Mouse (Mus musculus): ENCODE data around the gene Sord. TPM values are rescaled to one million over a fixed set of nuclear protein-coding genes. Genes with fewer than 3 reads are reported as not detected.

Gene Sord
- total RNA-seq, 2 experiments from 2014 or later = 15.2 to 18.5 TPM

- H3K4me3 ChIP-seq = no peak overlapping the region
- H3K27ac ChIP-seq = no peak overlapping the region
- DNase-seq (ENCODE audit: extremely low spot score in 1 of 2, low spot score in 2 of 2) = no peak
- no peak for TF ChIP-seq CTCF (IDR thresholded peaks at IDR 0.05)
- intact Hi-C loops (cut with DNase I) = no loop called here
Measured at GRCm38 (mm10) chr2:122221378-122221777, 13.2 kb upstream of the Sord start.

GRCm38 (mm10) chr2:122221798-122222197 lies 12.8 kb upstream of the Sord start:
- Histone ChIP-seq H3K4me3 (no peak overlapping the region), H3K27ac (no peak overlapping the region)
- intact Hi-C loops (cut with DNase I) = no loop called here
- no peak for TF ChIP-seq CTCF (IDR thresholded peaks at IDR 0.05)
- no peak for DNase-seq (ENCODE audit: extremely low spot score in 1 of 2, low spot score in 2 of 2)

- Histone ChIP-seq H3K4me3 (no peak overlapping the region), H3K27ac (no peak overlapping the region)
- no peak for DNase-seq (ENCODE audit: extremely low spot score in 1 of 2, low spot score in 2 of 2)
- intact Hi-C loops (cut with DNase I) = no loop called here
- TF ChIP-seq CTCF (IDR thresholded peaks at IDR 0.05) = no peak
Measured at GRCm38 (mm10) chr2:122222272-122222671, 12.3 kb upstream of the Sord start.

- DNase-seq (ENCODE audit: extremely low spot score in 1 of 2, low spot score in 2 of 2) = no peak
- Histone ChIP-seq H3K4me3 (no peak overlapping the region), H3K27ac (no peak overlapping the region)
- no peak for TF ChIP-seq CTCF (IDR thresholded peaks at IDR 0.05)
- intact Hi-C loops (cut with DNase I) = no loop called here
Measured at GRCm38 (mm10) chr2:122223654-122224053, 10.9 kb upstream of the Sord start.

- TF ChIP-seq CTCF (IDR thresholded peaks at IDR 0.05) = no peak
- DNase-seq (ENCODE audit: extremely low spot score in 1 of 2, low spot score in 2 of 2) = no peak
- intact Hi-C loops (cut with DNase I) = loop anchor here (5.0 kb wide), 1 partner anchor 147 kb away; no protein-coding TSS in a partner anchor
Measured at GRCm38 (mm10) chr2:122230395-122230794, 4.2 kb upstream of the Sord start.

GRCm38 (mm10) chr2:122231616-122232015 lies 2.9 kb upstream of the Sord start:
- TF ChIP-seq CTCF (IDR thresholded peaks at IDR 0.05) = no peak
- Histone ChIP-seq H3K27ac (no peak overlapping the region), H3K4me3 (no peak overlapping the region)
- no peak for DNase-seq (ENCODE audit: extremely low spot score in 1 of 2, low spot score in 2 of 2)
- intact Hi-C loops (cut with DNase I) = loop anchor here (5.0 kb wide), 1 partner anchor 146 kb away; no protein-coding TSS in a partner anchor

More at GRCm38 (mm10) chr2:122230395-122230794, 4.2 kb upstream of the Sord start:
- Histone ChIP-seq H3K27ac (no peak overlapping the region), H3K4me3 (no peak overlapping the region)

GRCm38 (mm10) chr2:122233341-122233740 lies 1.2 kb upstream of the Sord start:
- Histone ChIP-seq H3K4me3 (no peak overlapping the region), H3K27ac (no peak overlapping the region)
- DNase-seq (ENCODE audit: extremely low spot score in 1 of 2, low spot score in 2 of 2) = no peak
- intact Hi-C loops (cut with DNase I) = loop anchor here (5.0 kb wide), 1 partner anchor 144 kb away; no protein-coding TSS in a partner anchor
- TF ChIP-seq CTCF (IDR thresholded peaks at IDR 0.05) = no peak

- H3K27ac ChIP-seq = peak overlapping the region; percentile 64
- peak; percentile 14 to 16 for DNase-seq (ENCODE audit: extremely low spot score in 1 of 2, low spot score in 2 of 2)
- H3K4me3 ChIP-seq = peak overlapping the region; percentile 64
- intact Hi-C loops (cut with DNase I) = loop anchor here (5.0 kb wide), 1 partner anchor 143 kb away; no protein-coding TSS in a partner anchor
- no peak for TF ChIP-seq CTCF (IDR thresholded peaks at IDR 0.05)
Measured at GRCm38 (mm10) chr2:122233759-122234557, 591 bp upstream of the Sord start.

GRCm38 (mm10) chr2:122235425-122235824 lies 876 bp downstream of the Sord start:
- TF ChIP-seq CTCF (IDR thresholded peaks at IDR 0.05) = no peak
- Histone ChIP-seq H3K4me3 (peak overlapping the region; percentile 64), H3K27ac (peak overlapping the region; percentile 64; the same call in 1 of the 2 replicates)
- DNase-seq (ENCODE audit: extremely low spot score in 1 of 2, low spot score in 2 of 2) = no peak
- intact Hi-C loops (cut with DNase I) = no loop called here

- DNase-seq (ENCODE audit: extremely low spot score in 1 of 2, low spot score in 2 of 2) = no peak
- TF ChIP-seq CTCF (IDR thresholded peaks at IDR 0.05) = no peak
- intact Hi-C loops (cut with DNase I) = no loop called here
- Histone ChIP-seq H3K4me3 (no peak overlapping the region), H3K27ac (no peak overlapping the region)
Measured at GRCm38 (mm10) chr2:122236321-122236720, 1.8 kb downstream of the Sord start.

GRCm38 (mm10) chr2:122237891-122238470 lies 3.4 kb downstream of the Sord start:
- DNase-seq (ENCODE audit: extremely low spot score in 1 of 2, low spot score in 2 of 2) = no peak
- intact Hi-C loops (cut with DNase I) = no loop called here
- no peak overlapping the region for H3K4me3 ChIP-seq
- H3K27ac ChIP-seq = no peak overlapping the region
- no peak for TF ChIP-seq CTCF (IDR thresholded peaks at IDR 0.05)

- intact Hi-C loops (cut with DNase I) = loop anchor here (5.0 kb wide), 1 partner anchor 168 kb away; no protein-coding TSS in a partner anchor
- Histone ChIP-seq H3K27ac (no peak overlapping the region), H3K4me3 (no peak overlapping the region)
- TF ChIP-seq CTCF (IDR thresholded peaks at IDR 0.05) = no peak
- DNase-seq (ENCODE audit: extremely low spot score in 1 of 2, low spot score in 2 of 2) = no peak
Measured at GRCm38 (mm10) chr2:122240735-122241134, 6.2 kb downstream of the Sord start.
